Mouse (Mus musculus): ENCODE measurements around the gene Mecom. TPM values are rescaled to one million over a fixed set of nuclear protein-coding genes. Genes with fewer than 3 reads are reported as not detected.

Gene Mecom
- total RNA-seq, 1 experiment = 2.3 TPM

DNA sequence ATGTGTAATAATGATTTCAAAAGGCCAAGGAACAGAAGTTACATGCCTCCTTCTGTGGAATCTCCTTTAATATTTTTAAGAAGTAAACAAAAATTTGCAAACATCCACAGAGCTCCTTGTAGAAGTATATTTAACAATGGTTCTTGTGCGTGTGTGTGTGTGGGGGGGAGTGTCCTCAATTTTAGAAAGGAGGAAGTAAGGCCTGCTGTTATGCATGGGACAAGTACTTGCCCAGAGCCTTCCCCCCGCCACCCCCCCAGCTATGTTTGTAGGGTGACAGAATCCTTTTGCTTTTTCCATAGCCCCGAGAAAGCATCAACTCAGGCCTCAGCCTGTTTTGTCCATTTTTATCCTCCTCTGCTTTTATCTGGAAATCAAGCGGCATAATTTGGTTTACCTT lies 137.0 kb downstream of the Mecom start:
- Histone ChIP-seq H3K9me3 (ENCODE audit: control insufficient read depth, insufficient read depth, low read depth, low read length) (no peaks in the 10 kb centered on the region), H3K4me1 (ENCODE audit: control insufficient read depth in 2 of 2, insufficient read depth in 2 of 2, low read length in 2 of 2, poor library complexity in 1 of 2) (no peaks in the 10 kb centered on the region), H3K4me3 (ENCODE audit: insufficient read depth in 1 of 2, low read depth in 1 of 2, low read length in 2 of 2, poor library complexity in 1 of 2, severe bottlenecking in 1 of 2) (no peak overlapping the region), H3K36me3 (ENCODE audit: control insufficient read depth, insufficient read depth, low read length, poor library complexity, severe bottlenecking) (no peaks in the 10 kb centered on the region), H3K9ac (ENCODE audit: insufficient read depth, low read depth, low read length, poor library complexity, severe bottlenecking) (no peak overlapping the region), H3K27ac (ENCODE audit: insufficient read depth, low read depth, low read length, poor library complexity, severe bottlenecking) (no peak overlapping the region)
- in situ Hi-C loops (cut with MboI; ENCODE audit: low sequenced_read_pairs in 2 of 2, unreplicated experiment in 2 of 2) = no loop called here
- TF ChIP-seq ZNF384 (IDR thresholded peaks at IDR 0.05; ENCODE audit: low read depth, low read length) (no peak), CHD2 (IDR thresholded peaks at IDR 0.05; ENCODE audit: low read depth, low read length) (no peak), MAFK (IDR thresholded peaks at IDR 0.05; ENCODE audit: insufficient read depth, low read depth, low read length) (no peak), HCFC1 (IDR thresholded peaks at IDR 0.05; ENCODE audit: borderline replicate concordance, insufficient read depth, low read length) (no peak), ZC3H11A (IDR thresholded peaks at IDR 0.05; ENCODE audit: borderline replicate concordance, low read depth, low read length) (no peak)
- DNase-seq (ENCODE audit: low read depth, low spot score) = no peak

DNA sequence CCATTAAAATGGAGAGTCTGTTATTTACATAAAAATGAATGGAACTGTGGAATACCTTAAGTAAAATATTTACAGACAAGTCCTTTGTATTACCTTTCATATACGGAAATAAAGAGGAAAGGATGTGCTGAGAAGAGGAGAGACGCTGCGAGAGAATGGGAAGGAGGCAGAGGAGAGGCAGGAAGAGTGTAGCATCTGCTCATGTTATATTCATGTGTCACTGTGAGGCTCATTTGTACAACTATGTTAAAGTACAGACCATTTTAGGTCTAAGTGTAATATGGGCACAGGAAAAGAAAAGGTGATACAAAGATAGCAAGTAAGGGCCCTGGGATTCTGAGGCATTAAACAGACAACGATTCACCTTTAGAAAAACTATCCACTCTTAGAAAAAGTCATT lies 143.0 kb downstream of the Mecom start:
- no peak for DNase-seq (ENCODE audit: low read depth, low spot score)

DNA sequence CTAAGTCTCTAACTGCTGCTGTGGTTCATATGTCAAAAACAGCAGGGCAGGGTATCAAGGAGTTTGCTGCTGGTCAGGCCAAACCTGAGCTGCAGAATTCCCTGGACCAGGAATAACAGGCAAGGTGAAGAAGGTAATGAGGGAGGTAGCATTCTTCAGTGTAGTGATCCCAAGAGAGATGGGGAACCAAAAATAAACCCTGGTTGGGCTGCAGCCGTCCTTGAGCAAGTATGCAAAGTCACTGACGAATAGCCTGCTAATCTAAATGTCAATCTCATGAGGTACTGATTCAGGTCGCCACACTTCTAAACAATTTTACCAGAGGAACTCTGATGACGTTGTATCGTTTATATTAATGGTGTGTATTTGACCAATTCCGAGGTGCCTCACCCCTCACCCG lies 148.9 kb downstream of the Mecom start:
- TF ChIP-seq ZNF384 (IDR thresholded peaks at IDR 0.05; ENCODE audit: low read depth, low read length) = no peak
- no peak for TF ChIP-seq HCFC1 (IDR thresholded peaks at IDR 0.05; ENCODE audit: borderline replicate concordance, insufficient read depth, low read length)
- no peak for TF ChIP-seq MAFK (IDR thresholded peaks at IDR 0.05; ENCODE audit: insufficient read depth, low read depth, low read length)
- TF ChIP-seq CHD2 (IDR thresholded peaks at IDR 0.05; ENCODE audit: low read depth, low read length) = no peak
- no peak for TF ChIP-seq ZC3H11A (IDR thresholded peaks at IDR 0.05; ENCODE audit: borderline replicate concordance, low read depth, low read length)
- Histone ChIP-seq H3K4me1 (ENCODE audit: control insufficient read depth in 2 of 2, insufficient read depth in 2 of 2, low read length in 2 of 2, poor library complexity in 1 of 2) (no peaks in the 10 kb centered on the region), H3K36me3 (ENCODE audit: control insufficient read depth, insufficient read depth, low read length, poor library complexity, severe bottlenecking) (no peaks in the 10 kb centered on the region), H3K27ac (ENCODE audit: insufficient read depth, low read depth, low read length, poor library complexity, severe bottlenecking) (no peak overlapping the region), H3K9me3 (ENCODE audit: control insufficient read depth, insufficient read depth, low read depth, low read length) (no peaks in the 10 kb centered on the region), H3K4me3 (ENCODE audit: insufficient read depth in 1 of 2, low read depth in 1 of 2, low read length in 2 of 2, poor library complexity in 1 of 2, severe bottlenecking in 1 of 2) (no peak overlapping the region), H3K9ac (ENCODE audit: insufficient read depth, low read depth, low read length, poor library complexity, severe bottlenecking) (no peak overlapping the region)
- in situ Hi-C loops (cut with MboI; ENCODE audit: low sequenced_read_pairs in 2 of 2, unreplicated experiment in 2 of 2) = no loop called here
- no peak for DNase-seq (ENCODE audit: low read depth, low spot score)

More for the DNA sequence above, 143.0 kb downstream of the Mecom start:
- H3K36me3 ChIP-seq (ENCODE audit: control insufficient read depth, insufficient read depth, low read length, poor library complexity, severe bottlenecking) = no peaks in the 10 kb centered on the region
- TF ChIP-seq ZC3H11A (IDR thresholded peaks at IDR 0.05; ENCODE audit: borderline replicate concordance, low read depth, low read length) (no peak), MAFK (IDR thresholded peaks at IDR 0.05; ENCODE audit: insufficient read depth, low read depth, low read length) (no peak), CHD2 (IDR thresholded peaks at IDR 0.05; ENCODE audit: low read depth, low read length) (no peak), ZNF384 (IDR thresholded peaks at IDR 0.05; ENCODE audit: low read depth, low read length) (no peak), HCFC1 (IDR thresholded peaks at IDR 0.05; ENCODE audit: borderline replicate concordance, insufficient read depth, low read length) (no peak)
- no peak overlapping the region for H3K9ac ChIP-seq (ENCODE audit: insufficient read depth, low read depth, low read length, poor library complexity, severe bottlenecking)
- no peaks in the 10 kb centered on the region for H3K9me3 ChIP-seq (ENCODE audit: control insufficient read depth, insufficient read depth, low read depth, low read length)
- no peak overlapping the region for H3K27ac ChIP-seq (ENCODE audit: insufficient read depth, low read depth, low read length, poor library complexity, severe bottlenecking)
- in situ Hi-C loops (cut with MboI; ENCODE audit: low sequenced_read_pairs in 2 of 2, unreplicated experiment in 2 of 2) = no loop called here
- no peak overlapping the region for H3K4me3 ChIP-seq (ENCODE audit: insufficient read depth in 1 of 2, low read depth in 1 of 2, low read length in 2 of 2, poor library complexity in 1 of 2, severe bottlenecking in 1 of 2)
- H3K4me1 ChIP-seq (ENCODE audit: control insufficient read depth in 2 of 2, insufficient read depth in 2 of 2, low read length in 2 of 2, poor library complexity in 1 of 2) = no peaks in the 10 kb centered on the region

GRCm38 (mm10) chr3:30394911-30395310 lies 152.9 kb downstream of the Mecom start:
- TF ChIP-seq MAFK (IDR thresholded peaks at IDR 0.05; ENCODE audit: insufficient read depth, low read depth, low read length) = no peak
- no peak for TF ChIP-seq HCFC1 (IDR thresholded peaks at IDR 0.05; ENCODE audit: borderline replicate concordance, insufficient read depth, low read length)
- TF ChIP-seq ZNF384 (IDR thresholded peaks at IDR 0.05; ENCODE audit: low read depth, low read length) = no peak
- TF ChIP-seq CHD2 (IDR thresholded peaks at IDR 0.05; ENCODE audit: low read depth, low read length) = no peak
- no peak for TF ChIP-seq ZC3H11A (IDR thresholded peaks at IDR 0.05; ENCODE audit: borderline replicate concordance, low read depth, low read length)
- in situ Hi-C loops (cut with MboI; ENCODE audit: low sequenced_read_pairs in 2 of 2, unreplicated experiment in 2 of 2) = no loop called here
- DNase-seq (ENCODE audit: low read depth, low spot score) = no peak
- Histone ChIP-seq H3K4me3 (ENCODE audit: insufficient read depth in 1 of 2, low read depth in 1 of 2, low read length in 2 of 2, poor library complexity in 1 of 2, severe bottlenecking in 1 of 2) (no peak overlapping the region), H3K4me1 (ENCODE audit: control insufficient read depth in 2 of 2, insufficient read depth in 2 of 2, low read length in 2 of 2, poor library complexity in 1 of 2) (no peaks in the 10 kb centered on the region), H3K27ac (ENCODE audit: insufficient read depth, low read depth, low read length, poor library complexity, severe bottlenecking) (no peak overlapping the region), H3K36me3 (ENCODE audit: control insufficient read depth, insufficient read depth, low read length, poor library complexity, severe bottlenecking) (no peaks in the 10 kb centered on the region), H3K9ac (ENCODE audit: insufficient read depth, low read depth, low read length, poor library complexity, severe bottlenecking) (no peak overlapping the region), H3K9me3 (ENCODE audit: control insufficient read depth, insufficient read depth, low read depth, low read length) (no peaks in the 10 kb centered on the region)

GRCm38 (mm10) chr3:30392662-30393061 lies 155.1 kb downstream of the Mecom start:
- no peak for DNase-seq (ENCODE audit: low read depth, low spot score)

More at GRCm38 (mm10) chr3:30392662-30393061, 155.1 kb downstream of the Mecom start:
- no peak overlapping the region for H3K9ac ChIP-seq (ENCODE audit: insufficient read depth, low read depth, low read length, poor library complexity, severe bottlenecking)
- H3K36me3 ChIP-seq (ENCODE audit: control insufficient read depth, insufficient read depth, low read length, poor library complexity, severe bottlenecking) = no peaks in the 10 kb centered on the region
- TF ChIP-seq MAFK (IDR thresholded peaks at IDR 0.05; ENCODE audit: insufficient read depth, low read depth, low read length) (no peak), CHD2 (IDR thresholded peaks at IDR 0.05; ENCODE audit: low read depth, low read length) (no peak)
- H3K4me3 ChIP-seq (ENCODE audit: insufficient read depth in 1 of 2, low read depth in 1 of 2, low read length in 2 of 2, poor library complexity in 1 of 2, severe bottlenecking in 1 of 2) = no peak overlapping the region
- no peaks in the 10 kb centered on the region for H3K9me3 ChIP-seq (ENCODE audit: control insufficient read depth, insufficient read depth, low read depth, low read length)
- no peaks in the 10 kb centered on the region for H3K4me1 ChIP-seq (ENCODE audit: control insufficient read depth in 2 of 2, insufficient read depth in 2 of 2, low read length in 2 of 2, poor library complexity in 1 of 2)
- H3K27ac ChIP-seq (ENCODE audit: insufficient read depth, low read depth, low read length, poor library complexity, severe bottlenecking) = no peak overlapping the region
- in situ Hi-C loops (cut with MboI; ENCODE audit: low sequenced_read_pairs in 2 of 2, unreplicated experiment in 2 of 2) = no loop called here
